Mouse (Mus musculus): ENCODE measurements around the gene Abcb4. TPM values are rescaled to one million over a fixed set of nuclear protein-coding genes. Genes with fewer than 3 reads are reported as not detected.
"Not testable (repeated sequence)": the region's sequence is repeated elsewhere in the genome, so short reads cannot be mapped to it uniquely, and the experiment has no call there.

The Abcb4 gene
- total RNA-seq (2022), result 10 to 100 TPM; 20.1 to 27.8 (median 21.8) TPM

GRCm38 (mm10) chr5:8893300-8894103, at the start of gene Abcb4:
TSS of gene Abcb4 (plus strand) at chr5:8893717.
- DNase-seq (ENCODE audit: low spot score), result peak; percentile 35

- not testable (repeated sequence) for DNase-seq (ENCODE audit: low spot score)
Measured at GRCm38 (mm10) chr5:8848607-8849575, 44.6 kb upstream of the Abcb4 start.

GRCm38 (mm10) chr5:8850851-8851250, 42.7 kb upstream of the Abcb4 start:
- no peak for DNase-seq (ENCODE audit: low spot score)

GRCm38 (mm10) chr5:8857201-8857600, 36.3 kb upstream of the Abcb4 start:
- no peak for DNase-seq (ENCODE audit: low spot score)

- no peak for DNase-seq (ENCODE audit: low spot score)
Measured at GRCm38 (mm10) chr5:8861811-8862210, 31.7 kb upstream of the Abcb4 start.

GRCm38 (mm10) chr5:8863580-8864337, 29.8 kb upstream of the Abcb4 start:
- peak; percentile 63 for DNase-seq (ENCODE audit: low spot score)

GRCm38 (mm10) chr5:8865630-8866029, 27.9 kb upstream of the Abcb4 start:
- DNase-seq (ENCODE audit: low spot score), result peak; percentile 24

- no peak for DNase-seq (ENCODE audit: low spot score)
Measured at GRCm38 (mm10) chr5:8866366-8866765, 27.2 kb upstream of the Abcb4 start.

GRCm38 (mm10) chr5:8868019-8868418, 25.5 kb upstream of the Abcb4 start:
- DNase-seq (ENCODE audit: low spot score), result peak; percentile 44

GRCm38 (mm10) chr5:8872979-8873915, 20.3 kb upstream of the Abcb4 start:
- no peak for DNase-seq (ENCODE audit: low spot score)

GRCm38 (mm10) chr5:8877086-8877485, 16.4 kb upstream of the Abcb4 start:
- DNase-seq (ENCODE audit: low spot score), result no peak

GRCm38 (mm10) chr5:8877800-8878199, 15.7 kb upstream of the Abcb4 start:
- no peak for DNase-seq (ENCODE audit: low spot score)

- no peak for DNase-seq (ENCODE audit: low spot score)
Measured at GRCm38 (mm10) chr5:8885837-8886236, 7.7 kb upstream of the Abcb4 start.

GRCm38 (mm10) chr5:8894104-8894425, 548 bp downstream of the Abcb4 start:
- no peak for DNase-seq (ENCODE audit: low spot score)

- peak; percentile 12 for DNase-seq (ENCODE audit: low spot score)
Measured at GRCm38 (mm10) chr5:8894641-8895490, 1.3 kb downstream of the Abcb4 start.

GRCm38 (mm10) chr5:8896198-8896597, 2.7 kb downstream of the Abcb4 start:
- no peak for DNase-seq (ENCODE audit: low spot score)

GRCm38 (mm10) chr5:8898246-8898645, 4.7 kb downstream of the Abcb4 start:
- DNase-seq (ENCODE audit: low spot score), result no peak

- no peak for DNase-seq (ENCODE audit: low spot score)
Measured at GRCm38 (mm10) chr5:8901001-8901400, 7.5 kb downstream of the Abcb4 start.

GRCm38 (mm10) chr5:8902141-8902817, 8.8 kb downstream of the Abcb4 start:
- DNase-seq (ENCODE audit: low spot score), result peak; percentile 5
